Mouse (Mus musculus): ENCODE data around the gene Oosp3.

The Oosp3 gene

DNA sequence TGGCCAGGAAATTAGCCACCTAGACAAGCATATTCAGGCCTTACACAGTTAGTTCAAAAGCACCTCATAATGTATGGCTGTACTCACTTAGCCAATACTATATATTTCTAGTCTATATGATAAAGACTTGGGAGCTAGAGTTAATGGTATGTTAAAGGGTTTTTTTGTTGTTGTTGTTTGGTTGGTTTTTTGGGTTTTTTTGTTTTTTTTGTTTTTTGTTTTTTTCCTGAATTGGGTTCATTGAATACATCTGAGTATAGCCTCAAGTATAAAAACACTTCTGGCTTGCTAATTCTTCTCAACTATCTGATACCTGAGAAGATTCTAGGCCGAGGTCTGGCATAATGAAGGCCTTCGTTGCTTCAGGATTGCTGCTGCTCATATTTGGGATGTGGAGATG lies at the start of gene Oosp3:
TSS of gene Oosp3 (plus strand) at position 301 of the 400 bp plus-strand sequence.
- DNase-seq (ENCODE audit: low read depth, low spot score), result no peak

DNA sequence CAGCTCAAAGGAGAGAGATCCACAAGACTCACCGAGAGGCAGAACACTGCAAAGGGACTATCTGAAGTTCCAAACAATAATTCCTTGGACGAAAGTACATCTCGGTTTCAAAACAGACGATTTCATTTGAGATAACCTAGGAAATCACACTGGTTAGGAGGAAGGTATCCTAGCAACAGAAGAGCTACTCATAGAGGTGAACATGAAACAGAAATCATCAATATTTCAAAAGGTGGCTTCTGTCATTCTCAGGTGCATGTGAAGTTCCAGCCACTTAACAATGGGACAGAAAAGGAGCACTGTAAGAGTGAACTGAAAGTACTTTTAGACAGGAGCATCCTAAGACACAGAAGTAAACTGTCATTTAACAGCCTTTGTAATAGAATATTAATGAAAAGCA lies 47.3 kb upstream of the Oosp3 start:
- DNase-seq (ENCODE audit: low read depth, low spot score), result no peak

DNA sequence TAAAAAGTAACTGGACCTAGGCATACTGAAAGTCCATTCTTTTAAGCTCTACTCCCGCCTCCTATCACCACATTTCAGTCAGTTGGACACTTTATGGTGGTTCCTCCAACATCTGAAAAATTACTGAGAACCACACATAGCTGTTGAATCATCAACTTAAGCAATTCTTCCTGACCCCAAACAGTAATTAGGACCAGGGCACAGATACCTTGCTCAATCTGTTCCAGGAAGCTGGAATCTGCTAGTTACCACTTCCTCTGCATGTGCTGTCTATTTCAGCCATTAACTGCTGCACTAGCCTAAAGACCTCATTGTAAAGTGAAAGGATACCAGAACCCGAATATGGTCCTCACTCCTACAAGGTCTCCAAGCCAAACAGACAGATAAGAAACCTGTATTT lies 37.7 kb upstream of the Oosp3 start:
- DNase-seq (ENCODE audit: low read depth, low spot score), result no peak

DNA sequence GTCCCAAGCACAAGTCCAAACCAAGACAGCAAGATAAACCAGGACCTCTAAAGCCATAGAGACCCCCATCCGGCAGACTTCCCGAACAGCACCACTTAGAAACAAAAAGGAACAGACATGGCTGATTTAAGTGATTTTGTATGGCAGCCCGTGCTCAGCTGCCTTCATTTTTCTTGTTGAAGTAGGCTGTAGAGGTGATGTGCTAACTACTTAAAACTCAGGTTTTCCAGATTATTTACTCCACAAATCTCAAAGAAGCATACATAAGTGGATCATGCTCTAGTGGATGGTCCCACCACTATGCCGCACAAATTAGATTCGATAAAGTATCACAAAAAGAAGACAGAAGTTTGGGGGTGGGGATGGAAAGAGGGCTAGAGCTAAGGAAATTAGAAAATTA lies 36.4 kb upstream of the Oosp3 start, which contains the start of gene Oosp2:
TSS of gene Oosp2 (minus strand) at position 101 of the 400 bp plus-strand sequence.
- DNase-seq (ENCODE audit: low read depth, low spot score), result no peak

DNA sequence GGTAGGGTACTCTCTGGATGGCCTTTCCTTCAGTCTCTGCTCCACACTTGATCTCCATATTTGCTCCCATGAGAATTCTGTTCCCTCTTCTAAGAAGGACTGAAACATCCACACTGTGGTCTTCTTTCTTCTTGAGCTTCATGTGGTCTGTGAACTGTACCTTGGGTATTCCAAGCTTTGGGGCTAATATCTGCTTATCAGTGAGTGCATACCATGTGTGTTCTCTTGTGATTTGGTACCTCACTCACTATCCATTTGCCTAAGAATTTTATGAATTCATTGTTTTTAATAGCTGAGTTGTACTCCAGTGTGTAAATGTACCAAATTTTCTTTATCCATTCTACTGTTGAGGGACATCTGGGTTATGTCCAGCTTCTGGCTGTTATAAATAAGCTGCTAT lies 35.3 kb upstream of the Oosp3 start:
- no peak for DNase-seq (ENCODE audit: low read depth, low spot score)

DNA sequence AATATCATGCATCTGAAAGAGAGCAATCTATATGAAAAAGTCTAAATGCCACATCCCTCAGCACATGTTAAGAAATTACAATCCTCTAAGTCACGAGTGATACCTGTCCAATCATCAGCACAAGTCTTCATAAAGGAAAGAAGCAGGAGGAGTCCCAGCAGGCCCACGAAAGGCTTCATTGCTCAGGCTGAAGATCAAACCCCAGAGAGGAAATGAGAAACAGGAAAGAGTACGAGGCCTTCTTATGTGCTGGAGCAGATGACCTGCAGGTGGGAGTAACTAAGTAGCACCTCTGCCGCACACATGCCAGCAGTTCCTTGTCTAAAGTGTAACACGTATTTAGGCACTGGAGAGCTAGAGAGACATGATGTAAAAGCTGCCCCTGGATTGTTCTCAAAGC lies 6.0 kb upstream of the Oosp3 start, which contains the start of gene Oosp1:
TSS of gene Oosp1 (minus strand) at position 312 of the 400 bp plus-strand sequence.
- no peak for DNase-seq (ENCODE audit: low read depth, low spot score)

DNA sequence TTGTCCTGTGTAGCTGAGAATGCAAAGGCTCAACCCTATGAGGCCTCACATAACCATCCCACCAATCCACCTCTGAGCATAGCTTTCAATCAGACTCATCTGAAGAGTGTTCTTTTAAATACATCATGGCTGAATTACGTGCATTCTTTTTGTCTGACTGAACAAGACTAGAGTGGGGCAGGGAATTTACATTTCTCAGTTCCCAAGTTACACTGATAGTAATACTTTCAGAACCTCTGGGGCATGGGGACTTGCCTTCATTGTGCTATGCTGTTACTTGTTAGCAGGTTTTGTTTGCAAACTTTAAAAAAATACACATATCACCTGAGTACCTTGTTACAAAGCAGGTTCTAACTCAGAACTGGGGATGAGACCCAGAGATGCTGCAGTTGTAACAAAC lies 5.4 kb upstream of the Oosp3 start:
- no peak for DNase-seq (ENCODE audit: low read depth, low spot score)

DNA sequence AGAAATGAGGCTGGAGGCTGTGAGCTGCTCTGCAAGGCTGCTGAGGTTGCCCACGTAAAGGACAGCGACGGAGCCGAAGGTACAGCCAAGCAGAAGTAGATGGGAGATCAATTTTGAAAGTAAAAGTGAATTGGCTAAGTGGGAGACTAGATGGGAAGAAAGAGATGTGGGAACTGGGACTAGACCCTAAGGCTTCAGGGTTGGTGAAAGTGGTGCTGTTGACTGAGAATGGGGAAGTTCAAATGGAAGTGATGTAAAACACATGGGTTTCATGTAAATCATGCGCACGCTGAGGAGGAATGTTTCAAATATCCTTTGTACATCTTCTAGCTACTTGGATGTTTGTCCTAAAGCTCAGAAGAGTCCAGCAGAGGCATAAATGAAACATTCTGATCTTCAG lies 1.5 kb downstream of the Oosp3 start:
- no peak for DNase-seq (ENCODE audit: low read depth, low spot score)

DNA sequence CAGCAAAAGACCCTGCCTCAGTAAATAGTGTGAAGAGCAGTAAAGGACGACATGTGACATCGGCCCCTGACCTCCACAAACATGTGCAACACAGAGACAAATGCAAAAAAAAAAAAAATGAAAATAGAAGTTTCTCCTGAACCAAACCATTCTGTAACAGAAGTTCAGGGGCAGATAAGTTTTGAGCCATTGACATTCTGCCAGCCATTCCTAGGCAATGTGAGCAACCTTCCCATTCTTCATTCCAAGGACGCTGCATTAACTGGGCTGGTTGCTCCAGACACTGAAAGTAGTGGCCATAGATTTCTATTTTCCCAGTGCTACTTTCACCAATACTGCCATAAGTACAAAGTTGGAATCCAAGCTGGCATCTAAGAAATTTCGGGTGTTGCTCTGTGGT lies 15.6 kb downstream of the Oosp3 start:
- DNase-seq (ENCODE audit: low read depth, low spot score), result no peak

DNA sequence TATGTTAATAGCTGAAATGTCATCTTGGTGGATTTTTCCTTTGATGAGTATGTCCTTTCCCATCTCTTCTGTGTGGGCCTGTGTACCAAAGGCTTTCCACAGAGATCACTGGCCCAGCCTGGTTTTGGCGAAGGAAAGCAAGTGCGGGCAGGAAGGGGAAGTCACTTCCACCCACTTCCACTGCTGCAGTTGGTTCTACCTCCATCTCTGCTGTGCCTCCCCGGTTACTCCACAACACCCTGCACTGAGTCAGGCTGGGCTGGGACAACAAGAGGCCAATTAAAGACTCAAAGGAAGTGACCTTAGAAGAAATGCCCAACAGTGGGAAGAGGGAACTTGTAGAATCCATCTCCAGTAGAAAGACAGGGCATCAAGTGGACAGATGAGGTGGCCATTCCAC lies 23.2 kb downstream of the Oosp3 start:
- no peak for DNase-seq (ENCODE audit: low read depth, low spot score)

DNA sequence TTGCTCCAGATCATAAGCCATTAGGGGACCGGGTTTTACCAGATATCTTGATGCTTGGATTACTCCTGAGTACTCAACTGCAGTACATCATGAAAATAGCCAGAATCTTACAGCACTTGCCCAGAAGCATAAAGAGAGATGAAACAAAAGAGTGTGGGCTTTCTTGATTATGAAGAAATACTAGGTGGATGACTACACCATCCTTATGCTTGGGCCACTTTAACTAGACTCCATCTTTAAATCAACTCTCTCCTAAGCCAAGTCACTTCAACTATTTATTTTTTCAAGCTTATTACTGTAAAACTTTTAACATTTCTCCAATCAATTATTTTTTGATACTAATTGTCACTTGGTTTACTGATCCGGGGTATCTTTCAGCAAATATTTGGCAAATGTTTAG lies 27.0 kb downstream of the Oosp3 start:
- no peak for DNase-seq (ENCODE audit: low read depth, low spot score)

DNA sequence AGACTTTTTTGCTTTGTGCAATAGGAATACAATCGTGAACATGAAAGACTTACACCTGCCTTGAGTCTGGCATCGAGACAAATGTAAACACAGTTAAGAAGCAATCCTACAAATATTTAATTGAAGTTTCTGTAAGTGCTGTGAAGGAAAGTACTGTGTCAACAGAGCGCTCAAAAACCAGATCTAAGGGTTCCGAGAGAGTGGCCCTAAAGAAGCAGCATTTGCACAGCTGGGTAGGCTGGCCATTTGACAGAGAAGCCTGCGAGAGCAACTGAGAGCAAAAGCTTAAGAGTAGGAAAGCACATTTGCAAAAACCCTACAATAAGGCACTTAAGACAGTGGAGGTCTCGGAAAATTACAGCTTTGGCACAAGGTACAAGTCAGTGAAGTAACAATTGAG lies 27.4 kb downstream of the Oosp3 start:
- no peak for DNase-seq (ENCODE audit: low read depth, low spot score)

DNA sequence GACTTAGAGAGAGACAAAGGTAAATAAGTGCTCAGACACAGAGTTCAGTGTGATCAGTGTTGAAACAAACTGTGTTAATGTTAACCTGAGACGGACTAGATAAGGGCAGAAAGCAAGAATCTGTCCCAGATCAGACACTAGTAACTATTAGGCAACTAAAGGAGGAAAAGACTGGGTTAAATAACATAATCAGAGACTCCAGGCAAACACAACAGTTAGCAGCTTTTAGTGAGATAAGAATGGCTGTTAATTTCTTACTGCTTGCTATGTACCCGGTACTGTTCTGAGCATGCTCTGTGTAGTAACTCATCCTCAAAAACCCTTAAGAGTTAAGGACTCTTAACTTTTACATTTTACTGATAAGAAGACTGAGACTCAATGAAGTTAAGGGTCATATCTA lies 29.1 kb downstream of the Oosp3 start:
- DNase-seq (ENCODE audit: low read depth, low spot score), result no peak

DNA sequence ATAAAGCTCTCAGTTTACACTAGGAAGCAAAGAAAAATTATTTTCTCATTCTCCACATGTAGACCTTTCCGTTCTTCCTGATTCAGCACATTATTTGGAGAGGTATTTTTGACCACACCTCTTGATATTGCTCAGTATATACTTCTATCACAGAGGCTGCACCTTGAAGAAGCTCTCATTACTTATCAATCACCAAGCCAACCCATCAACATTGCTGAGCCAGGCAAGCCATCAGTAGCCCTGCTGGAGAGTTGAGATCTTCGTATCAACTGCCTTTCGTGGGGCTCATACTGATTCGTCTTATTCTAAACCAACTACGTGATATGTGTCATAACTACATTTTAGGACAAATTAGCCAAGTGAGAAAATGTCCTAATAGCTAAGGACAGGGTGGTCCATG lies 30.4 kb downstream of the Oosp3 start:
- DNase-seq (ENCODE audit: low read depth, low spot score), result no peak

DNA sequence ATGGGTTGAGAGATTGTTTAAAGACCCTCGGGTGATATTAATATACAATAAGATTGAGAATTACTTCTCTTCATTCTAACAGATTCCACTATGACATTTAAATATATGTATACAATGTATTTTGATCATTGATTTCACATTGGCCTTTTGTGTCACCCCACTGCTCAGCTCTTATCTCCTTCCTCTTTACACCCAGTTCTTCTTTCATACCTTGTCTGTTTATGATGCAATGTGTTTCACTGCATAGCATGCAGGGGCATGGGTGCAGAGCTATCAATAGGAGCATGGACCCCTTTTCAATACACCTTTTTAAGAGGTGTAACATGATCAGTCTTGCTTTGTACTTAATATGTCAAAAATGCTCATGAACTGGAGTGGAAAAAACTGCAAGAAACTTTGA lies 33.4 kb downstream of the Oosp3 start:
- no peak for DNase-seq (ENCODE audit: low read depth, low spot score)

DNA sequence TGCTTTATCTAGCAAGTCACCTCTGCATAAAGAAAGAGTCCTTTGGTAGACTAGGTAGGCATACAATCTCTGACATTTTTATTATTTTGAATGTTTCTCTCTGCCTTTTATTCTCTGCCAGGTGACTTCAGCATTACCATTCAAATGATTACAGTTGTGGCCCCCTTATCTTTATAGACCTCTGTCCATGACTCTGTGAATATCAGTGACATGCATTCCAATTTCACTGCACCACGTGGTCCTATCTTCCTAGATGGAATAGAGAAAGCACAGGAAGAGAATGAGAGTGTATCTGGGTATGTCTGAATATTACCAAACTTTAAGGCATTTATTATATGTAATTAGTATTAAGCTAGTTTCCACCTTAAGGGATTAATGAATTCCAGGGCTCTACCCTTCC lies 39.6 kb downstream of the Oosp3 start:
- DNase-seq (ENCODE audit: low read depth, low spot score), result no peak

DNA sequence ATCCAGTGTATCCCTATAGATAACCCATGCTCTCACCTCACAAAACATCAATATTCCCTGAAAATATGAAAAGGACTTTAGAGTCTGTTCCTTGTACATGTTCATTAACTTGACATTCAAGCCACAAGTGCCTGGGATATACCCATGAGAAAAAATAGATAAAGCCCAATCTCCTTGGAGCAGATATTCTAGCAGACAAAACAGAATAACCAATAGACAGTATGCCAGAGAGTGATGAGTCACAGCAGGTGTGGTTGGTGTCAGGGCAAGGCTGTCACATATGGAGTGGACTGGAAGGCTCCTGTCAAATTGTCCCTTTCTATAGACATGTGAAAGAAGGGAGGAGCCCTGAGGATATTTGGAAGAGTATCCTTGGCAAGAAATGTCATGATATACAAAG lies 48.8 kb downstream of the Oosp3 start:
- no peak for DNase-seq (ENCODE audit: low read depth, low spot score)

DNA sequence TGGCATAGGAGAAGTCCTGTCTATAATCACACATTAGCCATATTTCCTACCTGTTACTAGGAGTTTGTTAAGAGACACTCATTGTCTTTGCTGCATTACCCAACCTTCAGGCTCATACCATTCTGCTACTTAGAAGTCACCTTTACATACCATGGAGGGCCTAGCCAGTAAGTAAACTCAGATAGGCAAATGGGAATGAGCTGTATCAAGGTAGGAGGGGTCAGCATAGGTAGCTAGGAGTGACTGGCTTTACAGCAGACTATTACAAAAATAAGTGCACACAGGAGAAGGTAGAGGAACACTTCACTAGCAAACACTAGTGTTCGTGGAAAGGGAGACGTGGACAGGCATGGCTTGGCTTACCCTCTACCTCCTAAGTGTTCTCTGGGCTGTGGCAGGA lies 50.4 kb downstream of the Oosp3 start, which contains the start of gene Gif:
TSS of gene Gif (plus strand) at position 257 of the 400 bp plus-strand sequence.
- DNase-seq (ENCODE audit: low read depth, low spot score), result no peak

Measured in forelimb bud, embryonic 11.5 days (tissue).